Mouse (Mus musculus) hindbrain, embryonic 12.5 days (tissue): Measurements from ENCODE around the gene Tespa1. TPM values are rescaled to one million over a fixed set of nuclear protein-coding genes. Genes with fewer than 3 reads are reported as not detected.
A peak's percentile ranks its signal among the peaks of the same experiment; 100 is the strongest.
"Not testable (repeated sequence)": the region's sequence is repeated elsewhere in the genome, so short reads cannot be mapped to it uniquely, and the experiment has no call there.

Experiments
- ATAC-seq: fragments of 200-750 bp; cut with Nextera tagmentation; 2 replicates; pipeline ENCODE4 v1.8.0; 2017; ENCODE audit warnings: moderate TSS enrichment; ENCODE audit not compliant: low FRiP score
- H3K27ac ChIP-seq: fragments of 300-500 bp; sonication (generic); 2 replicates; pipeline ENCODE4 v1.5.1; 2016; ENCODE audit warnings: mild to moderate bottlenecking
- H3K27me3 ChIP-seq: fragments of 300-500 bp; sonication (generic); 2 replicates; pipeline ENCODE4 v1.6.1; 2016; ENCODE audit warnings: mild to moderate bottlenecking
- H3K36me3 ChIP-seq: fragments of 300-500 bp; sonication (generic); 2 replicates; pipeline ENCODE4 v1.6.1; 2016; ENCODE audit warnings: mild to moderate bottlenecking
- H3K4me1 ChIP-seq: fragments of 300-500 bp; sonication (generic); 2 replicates; pipeline ENCODE4 v1.6.1; 2016
- H3K4me2 ChIP-seq: fragments of 300-500 bp; sonication (generic); replicated peaks from 2 replicates; pipeline ENCODE4 v1.6.1; 2016; ENCODE audit warnings: mild to moderate bottlenecking
- H3K4me3 ChIP-seq: fragments of 300-500 bp; sonication (generic); 2 replicates; pipeline ENCODE4 v1.5.1; 2016; ENCODE audit warnings: mild to moderate bottlenecking
- H3K9ac ChIP-seq: fragments of 300-500 bp; sonication (generic); 2 replicates; pipeline ENCODE4 v1.6.1; 2016; ENCODE audit warnings: mild to moderate bottlenecking, moderate library complexity
- H3K9me3 ChIP-seq: fragments of 300-500 bp; sonication (generic); replicated peaks from 2 replicates; pipeline ENCODE4 v1.6.1; 2016; ENCODE audit warnings: mild to moderate bottlenecking
- WGBS: fragments of 180-500 bp; shearing (Covaris S2); methylation state at CpG from one replicate; pipeline ENCODE4 v1.1.7; 2016; 5-methylcytosine and 5-hydroxymethylcytosine counted together
- polyA plus RNA-seq: library from polyadenylated mRNA; unstranded; fragments of >200 nt; fragmentation: Nextera tagmentation; extraction: Ambion mirVana; gene quantifications from 2 replicates; pipeline ENCODE4 v1.2.1, GENCODE M21; 2016

Tespa1 gene
- polyA plus RNA-seq, 1 experiment from 2014 or later, result not detected

- peak; percentile 64; the same call in 1 of the 2 replicates for ATAC-seq
- Histone ChIP-seq H3K9me3 (no peaks in the 10 kb centered on the region), H3K9ac (no peak overlapping the region), H3K4me2 (no peak overlapping the region), H3K36me3 (no peaks in the 10 kb centered on the region), H3K4me1 (no peaks in the 10 kb centered on the region), H3K27ac (no peak overlapping the region), H3K4me3 (no peak overlapping the region), H3K27me3 (no peaks in the 10 kb centered on the region)
- 78% methylated on average over 2 of the region's 2 CpGs for WGBS
Observed at GRCm38 (mm10) chr10:130314110-130314829, 8.4 kb upstream of the Tespa1 start.

GRCm38 (mm10) chr10:130315846-130316245, 6.8 kb upstream of the Tespa1 start:
- Histone ChIP-seq H3K27me3 (no peaks in the 10 kb centered on the region), H3K4me3 (no peak overlapping the region), H3K27ac (no peak overlapping the region), H3K4me1 (no peaks in the 10 kb centered on the region), H3K4me2 (no peak overlapping the region), H3K9me3 (no peaks in the 10 kb centered on the region), H3K36me3 (no peaks in the 10 kb centered on the region), H3K9ac (no peak overlapping the region)
- ATAC-seq, result no peak

- no peak for ATAC-seq
- WGBS, result 79% methylated on average over 4 of the region's 4 CpGs
- Histone ChIP-seq H3K4me1 (no peaks in the 10 kb centered on the region), H3K36me3 (no peaks in the 10 kb centered on the region), H3K27me3 (no peaks in the 10 kb centered on the region), H3K4me3 (no peak overlapping the region), H3K9me3 (no peaks in the 10 kb centered on the region), H3K9ac (no peak overlapping the region), H3K27ac (no peak overlapping the region), H3K4me2 (no peak overlapping the region)
Observed at GRCm38 (mm10) chr10:130318720-130319119, 4.0 kb upstream of the Tespa1 start.

- no peak for ATAC-seq
- Histone ChIP-seq H3K9me3 (no peaks in the 10 kb centered on the region), H3K27me3 (no peaks in the 10 kb centered on the region), H3K27ac (no peak overlapping the region), H3K9ac (no peak overlapping the region), H3K4me3 (no peak overlapping the region), H3K4me1 (no peaks in the 10 kb centered on the region), H3K36me3 (no peaks in the 10 kb centered on the region), H3K4me2 (no peak overlapping the region)
- WGBS, result 88% methylated on average over 2 of the region's 2 CpGs
Observed at GRCm38 (mm10) chr10:130320715-130321114, 2.0 kb upstream of the Tespa1 start.

GRCm38 (mm10) chr10:130322062-130322461, 608 bp upstream of the Tespa1 start:
- Histone ChIP-seq H3K4me2 (no peak overlapping the region), H3K4me1 (no peaks in the 10 kb centered on the region), H3K27ac (no peak overlapping the region), H3K9ac (no peak overlapping the region), H3K27me3 (no peaks in the 10 kb centered on the region), H3K9me3 (no peaks in the 10 kb centered on the region), H3K4me3 (no peak overlapping the region), H3K36me3 (no peaks in the 10 kb centered on the region)
- ATAC-seq, result no peak

- Histone ChIP-seq H3K27me3 (no peaks in the 10 kb centered on the region), H3K9me3 (no peaks in the 10 kb centered on the region), H3K36me3 (no peaks in the 10 kb centered on the region), H3K27ac (no peak overlapping the region), H3K4me2 (no peak overlapping the region), H3K4me1 (no peaks in the 10 kb centered on the region), H3K9ac (no peak overlapping the region), H3K4me3 (no peak overlapping the region)
- 92% methylated on average over 4 of the region's 4 CpGs for WGBS
- no peak for ATAC-seq
Observed at GRCm38 (mm10) chr10:130324243-130324642, 1.6 kb downstream of the Tespa1 start.

- no peaks in the 10 kb centered on the region for H3K36me3 ChIP-seq
- ATAC-seq, result no peak
- H3K9me3 ChIP-seq, result no peaks in the 10 kb centered on the region
- no peak overlapping the region for H3K9ac ChIP-seq
- no peak overlapping the region for H3K4me2 ChIP-seq
- no peak overlapping the region for H3K4me3 ChIP-seq
- no peak overlapping the region for H3K27ac ChIP-seq
- no peaks in the 10 kb centered on the region for H3K4me1 ChIP-seq
- no peaks in the 10 kb centered on the region for H3K27me3 ChIP-seq
- WGBS, result 93% methylated on average over 1 of the region's 1 CpGs
Observed at GRCm38 (mm10) chr10:130330711-130331110, 8.0 kb downstream of the Tespa1 start.

GRCm38 (mm10) chr10:130336385-130336784, 13.7 kb downstream of the Tespa1 start:
- Histone ChIP-seq H3K4me1 (no peaks in the 10 kb centered on the region), H3K27ac (no peak overlapping the region), H3K9me3 (no peaks in the 10 kb centered on the region), H3K4me3 (no peak overlapping the region), H3K27me3 (no peaks in the 10 kb centered on the region), H3K4me2 (no peak overlapping the region), H3K36me3 (no peaks in the 10 kb centered on the region), H3K9ac (no peak overlapping the region)
- ATAC-seq, result no peak
- 90% methylated on average over 1 of the region's 1 CpGs for WGBS

GRCm38 (mm10) chr10:130337581-130337980, 14.9 kb downstream of the Tespa1 start:
- Histone ChIP-seq H3K9ac (no peak overlapping the region), H3K9me3 (no peaks in the 10 kb centered on the region), H3K36me3 (no peaks in the 10 kb centered on the region), H3K27ac (no peak overlapping the region), H3K4me3 (no peak overlapping the region), H3K4me1 (no peaks in the 10 kb centered on the region), H3K4me2 (no peak overlapping the region), H3K27me3 (no peaks in the 10 kb centered on the region)
- ATAC-seq, result no peak
- 69% methylated on average over 2 of the region's 2 CpGs for WGBS

- not testable (repeated sequence) for H3K4me1 ChIP-seq, H3K9ac ChIP-seq, H3K4me3 ChIP-seq, H3K4me2 ChIP-seq, H3K27me3 ChIP-seq, H3K27ac ChIP-seq, H3K9me3 ChIP-seq, ATAC-seq, H3K36me3 ChIP-seq
- WGBS, result 86% methylated on average over 4 of the region's 4 CpGs
Observed at GRCm38 (mm10) chr10:130340050-130340449, 17.4 kb downstream of the Tespa1 start.

- Histone ChIP-seq H3K9me3 (no peaks in the 10 kb centered on the region), H3K9ac (no peak overlapping the region), H3K4me2 (no peak overlapping the region), H3K27ac (no peak overlapping the region), H3K4me3 (no peak overlapping the region), H3K4me1 (no peaks in the 10 kb centered on the region), H3K27me3 (no peaks in the 10 kb centered on the region), H3K36me3 (no peaks in the 10 kb centered on the region)
- no peak for ATAC-seq
- 93% methylated on average over 1 of the region's 1 CpGs for WGBS
Observed at GRCm38 (mm10) chr10:130344056-130344455, 21.4 kb downstream of the Tespa1 start.

GRCm38 (mm10) chr10:130363438-130364164, 40.9 kb downstream of the Tespa1 start:
- Histone ChIP-seq H3K27me3 (no peaks in the 10 kb centered on the region), H3K4me2 (no peak overlapping the region), H3K9me3 (no peaks in the 10 kb centered on the region), H3K27ac (no peak overlapping the region), H3K9ac (no peak overlapping the region), H3K36me3 (no peaks in the 10 kb centered on the region), H3K4me1 (no peaks in the 10 kb centered on the region), H3K4me3 (no peak overlapping the region)
- WGBS, result 58% methylated on average over 2 of the region's 2 CpGs
- peak; percentile 77 for ATAC-seq

- Histone ChIP-seq H3K36me3 (no peaks in the 10 kb centered on the region), H3K4me1 (no peaks in the 10 kb centered on the region), H3K4me2 (no peak overlapping the region), H3K9ac (no peak overlapping the region), H3K27me3 (no peaks in the 10 kb centered on the region), H3K9me3 (no peaks in the 10 kb centered on the region), H3K4me3 (no peak overlapping the region), H3K27ac (no peak overlapping the region)
- ATAC-seq, result no peak
Observed at GRCm38 (mm10) chr10:130364766-130365165, 42.1 kb downstream of the Tespa1 start.
